Mouse (Mus musculus) neural tube, embryonic 14.5 days (tissue): ENCODE results near the gene Slc25a28. TPM values are rescaled to one million over a fixed set of nuclear protein-coding genes. Genes with fewer than 3 reads are reported as not detected.

Source experiments
- ATAC-seq: fragments of 200-750 bp; cut with Nextera tagmentation; 2 replicates; pipeline ENCODE4 v1.8.0; 2017; ENCODE audit warnings: low read depth, mild to moderate bottlenecking, moderate TSS enrichment, moderate library complexity
- H3K27ac ChIP-seq: fragments of 300-500 bp; sonication (generic); 2 replicates; pipeline ENCODE4 v1.5.1; 2014; ENCODE audit warnings: low read depth, mild to moderate bottlenecking, control low read depth, low read length, moderate library complexity, mixed read lengths
- H3K27me3 ChIP-seq: fragments of 300-500 bp; sonication (generic); 2 replicates; pipeline ENCODE4 v1.6.1; 2014; ENCODE audit warnings: low read length; ENCODE audit not compliant: control insufficient read depth, insufficient read depth
- H3K36me3 ChIP-seq: fragments of 300-500 bp; sonication (generic); 2 replicates; pipeline ENCODE4 v1.6.1; 2014; ENCODE audit warnings: low read length, mixed read lengths; ENCODE audit not compliant: control insufficient read depth, insufficient read depth
- H3K4me1 ChIP-seq: fragments of 300-500 bp; sonication (generic); 2 replicates; pipeline ENCODE4 v1.6.1; 2014; ENCODE audit warnings: low read length; ENCODE audit not compliant: control insufficient read depth, insufficient read depth
- H3K4me2 ChIP-seq: fragments of 300-500 bp; sonication (generic); 2 replicates; pipeline ENCODE4 v1.6.1; 2014; ENCODE audit warnings: mild to moderate bottlenecking, low read depth, low read length, control low read depth
- H3K4me3 ChIP-seq: fragments of 300-500 bp; sonication (generic); 2 replicates; pipeline ENCODE4 v1.5.1; 2014; ENCODE audit warnings: low read depth, low read length, control low read depth, mixed read lengths
- H3K9ac ChIP-seq: fragments of 300-500 bp; sonication (generic); replicated peaks from 2 replicates; pipeline ENCODE4 v1.6.1; 2014; ENCODE audit warnings: low read depth, mild to moderate bottlenecking, control low read depth, low read length, mixed read lengths
- H3K9me3 ChIP-seq: fragments of 300-500 bp; sonication (generic); 2 replicates; pipeline ENCODE4 v1.6.1; 2016; ENCODE audit warnings: low read length; ENCODE audit not compliant: control insufficient read depth
- WGBS: fragments of 180-500 bp; shearing (Covaris S2); extraction: QIAGEN DNeasy Blood & Tissue Kit; methylation state at CpG from one replicate; pipeline ENCODE4 v1.1.7; 2014; 5-methylcytosine and 5-hydroxymethylcytosine counted together
- polyA plus RNA-seq: library from polyadenylated mRNA; unstranded; fragments of >200 nt; fragmentation: Nextera tagmentation; extraction: Ambion mirVana; gene quantifications from 2 replicates; pipeline ENCODE4 v1.2.1, GENCODE M21; 2014

Slc25a28 gene
- polyA plus RNA-seq, 1 experiment from 2014 or later, result 15.5 TPM

GRCm38 (mm10) chr19:43667430-43667809 lies 7.3 kb downstream of the Slc25a28 start:
- H3K9me3 ChIP-seq, result no peaks in the 10 kb centered on the region
- H3K4me1 ChIP-seq, result no peaks in the 10 kb centered on the region
- no peak overlapping the region for H3K27ac ChIP-seq
- H3K36me3 ChIP-seq, result peaks cover 18% of the 10 kb centered on the region; the same call in 1 of the 2 replicates
- WGBS, result 62% methylated on average over 4 of the region's 4 CpGs
- no peaks in the 10 kb centered on the region for H3K27me3 ChIP-seq
- no peak for ATAC-seq
- H3K9ac ChIP-seq, result no peak overlapping the region
- H3K4me2 ChIP-seq, result no peak overlapping the region
- H3K4me3 ChIP-seq, result no peak overlapping the region

DNA sequence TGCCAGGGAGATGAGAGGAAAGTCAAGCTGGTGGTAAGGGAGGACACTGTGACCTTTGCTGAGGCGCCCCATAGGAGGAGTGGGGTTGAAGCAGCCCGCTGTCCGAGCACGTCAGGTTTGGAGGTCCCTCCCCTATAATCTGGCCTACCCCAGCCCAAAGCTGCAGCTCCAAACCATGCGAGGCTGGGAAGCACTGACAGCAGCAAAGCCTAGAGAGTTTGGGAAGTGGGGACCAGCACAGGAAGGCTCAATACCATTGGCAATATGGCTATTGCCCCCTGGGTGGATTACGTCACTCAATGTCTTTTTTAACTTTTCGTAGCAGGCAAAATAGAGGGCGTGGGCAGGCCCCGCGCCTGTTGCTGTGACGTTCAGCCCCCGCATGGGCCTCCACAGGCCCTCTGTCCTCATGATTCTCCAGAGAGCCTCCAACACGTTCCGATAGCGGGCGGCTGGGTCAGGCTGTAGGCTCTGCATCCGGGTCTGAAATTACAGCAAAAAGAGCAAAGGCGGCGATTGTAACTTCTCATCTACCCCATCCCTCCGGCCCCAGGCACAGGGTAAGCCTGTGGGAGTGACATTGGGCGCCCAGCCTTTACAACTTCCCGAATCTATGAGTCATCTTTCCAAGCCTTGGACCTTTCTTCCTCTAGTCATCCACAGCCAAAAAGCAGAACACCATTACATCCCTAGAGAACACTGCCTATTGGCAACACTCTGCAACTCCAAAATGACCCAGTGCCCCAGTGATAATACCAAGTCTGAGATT lies 7.8 kb downstream of the Slc25a28 start:
- no peak for ATAC-seq
- H3K9me3 ChIP-seq, result no peaks in the 10 kb centered on the region
- H3K27me3 ChIP-seq, result no peaks in the 10 kb centered on the region
- H3K9ac ChIP-seq, result no peak overlapping the region
- H3K4me2 ChIP-seq, result no peak overlapping the region
- peaks cover 18% of the 10 kb centered on the region; the same call in 1 of the 2 replicates for H3K36me3 ChIP-seq
- no peaks in the 10 kb centered on the region for H3K4me1 ChIP-seq
- no peak overlapping the region for H3K4me3 ChIP-seq
- WGBS, result 89% methylated on average over 22 of the region's 22 CpGs
- no peak overlapping the region for H3K27ac ChIP-seq

DNA sequence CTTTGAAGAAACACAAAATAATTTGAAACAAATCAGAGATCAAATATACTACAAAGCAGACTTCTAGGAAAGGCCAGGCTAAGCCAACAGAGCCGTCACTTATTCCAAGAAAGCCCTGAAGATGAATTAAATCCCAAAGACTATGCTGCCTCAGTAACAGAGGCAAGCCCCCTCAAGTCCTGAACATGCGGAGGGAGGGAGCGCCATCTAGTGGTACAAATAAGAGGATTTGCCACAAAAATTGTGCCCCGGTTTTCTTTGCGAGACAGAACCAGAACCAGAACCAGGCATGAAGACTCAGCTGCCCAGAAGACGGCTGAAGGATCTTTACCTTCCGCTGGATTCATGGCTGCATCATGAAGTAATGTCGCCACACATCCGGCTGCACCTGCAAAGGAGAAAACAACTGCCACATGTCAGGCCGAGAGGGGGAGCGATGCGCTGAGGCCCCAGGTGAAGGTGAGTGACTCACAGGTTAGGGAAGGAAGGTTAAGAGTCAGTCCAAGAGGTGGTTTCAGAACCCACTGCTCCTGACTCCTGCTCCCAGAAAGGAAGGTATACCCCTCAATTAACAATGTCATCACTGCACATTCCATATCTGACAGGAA lies 9.1 kb downstream of the Slc25a28 start:
- no peak overlapping the region for H3K4me3 ChIP-seq
- H3K9me3 ChIP-seq, result no peaks in the 10 kb centered on the region
- no peak for ATAC-seq
- H3K9ac ChIP-seq, result no peak overlapping the region
- H3K4me2 ChIP-seq, result no peak overlapping the region
- no peaks in the 10 kb centered on the region for H3K4me1 ChIP-seq
- no peak overlapping the region for H3K27ac ChIP-seq
- 50% methylated on average over 12 of the region's 12 CpGs for WGBS
- H3K36me3 ChIP-seq, result peaks cover 18% of the 10 kb centered on the region; the same call in 1 of the 2 replicates
- no peaks in the 10 kb centered on the region for H3K27me3 ChIP-seq

- no peak for ATAC-seq
- peaks cover 18% of the 10 kb centered on the region; the same call in 1 of the 2 replicates for H3K36me3 ChIP-seq
- no peaks in the 10 kb centered on the region for H3K27me3 ChIP-seq
- no peaks in the 10 kb centered on the region for H3K4me1 ChIP-seq
- H3K4me2 ChIP-seq, result no peak overlapping the region
- H3K4me3 ChIP-seq, result no peak overlapping the region
- WGBS, result 86% methylated on average over 8 of the region's 8 CpGs
- no peak overlapping the region for H3K9ac ChIP-seq
- no peaks in the 10 kb centered on the region for H3K9me3 ChIP-seq
- no peak overlapping the region for H3K27ac ChIP-seq
These were observed 11.2 kb downstream of the Slc25a28 start for GRCm38 (mm10) chr19:43663471-43663870.

- Histone ChIP-seq H3K4me2 (no peak overlapping the region), H3K4me1 (no peaks in the 10 kb centered on the region)
These were observed 12.3 kb downstream of the Slc25a28 start for GRCm38 (mm10) chr19:43662176-43662967.

GRCm38 (mm10) chr19:43660774-43661173 lies 13.9 kb downstream of the Slc25a28 start:
- H3K9ac ChIP-seq, result no peak overlapping the region
- H3K36me3 ChIP-seq, result peaks cover 13% of the 10 kb centered on the region; the same call in 1 of the 2 replicates
- no peaks in the 10 kb centered on the region for H3K9me3 ChIP-seq
- whole genome bisulfite sequencing, result 87% methylated on average over 9 of the region's 9 CpGs
- H3K27me3 ChIP-seq, result no peaks in the 10 kb centered on the region
- no peak overlapping the region for H3K4me3 ChIP-seq
- H3K4me1 ChIP-seq, result no peaks in the 10 kb centered on the region
- no peak for ATAC-seq
- no peak overlapping the region for H3K27ac ChIP-seq
- no peak overlapping the region for H3K4me2 ChIP-seq

More at GRCm38 (mm10) chr19:43662176-43662967, 12.3 kb downstream of the Slc25a28 start:
- ATAC-seq, result peak; percentile 45; the same call in 1 of the 2 replicates
- Histone ChIP-seq H3K27ac (no peak overlapping the region), H3K36me3 (peaks cover 18% of the 10 kb centered on the region; the same call in 1 of the 2 replicates), H3K4me3 (no peak overlapping the region), H3K27me3 (no peaks in the 10 kb centered on the region), H3K9ac (no peak overlapping the region), H3K9me3 (no peaks in the 10 kb centered on the region)
- 38% methylated on average over 19 of the region's 19 CpGs for WGBS

- Histone ChIP-seq H3K27ac (no peak overlapping the region), H3K9ac (no peak overlapping the region), H3K36me3 (peaks cover 13% of the 10 kb centered on the region; the same call in 1 of the 2 replicates), H3K4me1 (no peaks in the 10 kb centered on the region), H3K27me3 (no peaks in the 10 kb centered on the region), H3K4me3 (no peak overlapping the region), H3K9me3 (no peaks in the 10 kb centered on the region), H3K4me2 (no peak overlapping the region)
- no peak for ATAC-seq
- WGBS, result 92% methylated on average over 6 of the region's 6 CpGs
These were observed 15.0 kb downstream of the Slc25a28 start for GRCm38 (mm10) chr19:43659632-43660031.

DNA sequence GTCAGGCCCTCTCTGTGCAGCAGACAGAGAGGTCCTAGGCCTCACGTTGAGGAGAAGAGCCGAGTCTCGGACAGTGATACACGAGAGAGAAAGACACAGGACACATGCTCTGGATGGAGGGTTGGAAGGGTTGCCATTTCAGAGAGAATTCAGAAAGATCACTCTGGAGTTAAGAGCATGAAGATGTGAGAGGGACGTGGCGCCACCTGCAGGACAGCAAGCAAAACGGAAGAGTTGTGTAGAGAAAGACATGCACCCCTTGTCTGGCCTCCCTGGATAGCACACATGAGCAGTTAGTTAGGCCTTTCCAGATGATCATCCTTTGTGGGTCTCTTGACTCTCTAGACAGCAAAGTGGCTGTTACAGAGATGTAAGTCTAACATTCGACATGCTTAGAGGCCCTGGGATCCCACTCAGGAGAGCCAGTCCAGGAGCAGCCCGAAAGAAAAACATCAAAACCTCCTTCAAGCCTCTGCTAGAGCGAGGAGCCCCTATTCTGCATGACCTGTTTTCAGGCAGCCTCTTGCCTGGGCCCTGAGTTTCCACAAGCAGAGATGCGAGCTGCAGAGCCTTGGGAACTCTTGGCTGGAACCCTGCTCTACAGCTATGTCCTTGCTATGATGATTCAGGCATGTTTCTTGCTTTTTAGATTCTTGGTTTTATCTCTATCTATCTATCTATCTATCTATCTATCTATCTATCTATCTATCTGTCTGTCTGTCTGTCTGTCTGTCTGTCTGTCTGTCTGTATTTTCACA lies 18.8 kb downstream of the Slc25a28 start:
- H3K4me1 ChIP-seq, result no peaks in the 10 kb centered on the region
- 0 out of 2 replicates have a peak, but pooled peaks have one; percentile 17 for ATAC-seq
- 39% methylated on average over 11 of the region's 11 CpGs for WGBS
- H3K4me3 ChIP-seq, result no peak overlapping the region
- H3K4me2 ChIP-seq, result no peak overlapping the region
- H3K9me3 ChIP-seq, result no peaks in the 10 kb centered on the region
- no peaks in the 10 kb centered on the region for H3K36me3 ChIP-seq
- no peak overlapping the region for H3K9ac ChIP-seq
- no peaks in the 10 kb centered on the region for H3K27me3 ChIP-seq
- no peak overlapping the region for H3K27ac ChIP-seq
